18 mouse cellular contexts compared by ENCODE assay signal in the genomic region with DNA sequence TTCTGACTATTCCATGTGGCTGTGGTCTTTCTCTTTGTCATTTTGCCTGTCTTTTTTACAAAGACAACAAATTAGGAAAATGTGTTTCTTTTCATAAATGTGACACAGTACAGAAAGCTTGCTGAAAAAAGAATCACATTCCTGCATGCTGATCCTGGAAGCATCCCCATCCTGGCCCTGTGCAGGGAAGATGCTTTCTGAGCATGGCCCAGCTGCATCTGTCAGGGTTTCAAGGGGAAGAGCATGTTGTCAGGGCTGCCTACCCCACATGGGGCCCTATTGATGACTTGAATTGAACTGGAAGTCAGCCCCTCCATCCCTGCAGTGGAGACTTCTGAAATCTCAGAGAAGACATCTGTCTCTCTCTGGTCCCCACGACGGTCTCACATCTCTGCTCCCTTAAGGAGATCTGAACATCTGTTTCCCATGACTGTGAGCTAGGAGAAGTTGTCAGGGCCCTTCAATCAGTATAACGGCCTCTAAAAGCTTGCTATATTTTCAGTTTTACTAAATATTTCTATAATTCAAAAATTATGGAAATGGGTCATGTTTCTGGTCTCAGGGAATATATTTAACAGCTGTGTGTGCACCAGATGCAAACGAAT.
"Had no signal": no experiment of that assay in that cellular context is flagged by ENCODE, and none has a peak within 500 bp of the region (broad histone marks: within the 10 kb centered on the region; RNA-seq: fewer than 3 reads in every experiment).

No protein-coding gene starts in this region.

- H3K4me2 ChIP-seq: lung, embryonic 15.5 days; midbrain, embryonic 11.5 days; midbrain, embryonic 13.5 days; midbrain, embryonic 15.5 days; neural tube, embryonic 12.5 days had no signal

- H3K9ac ChIP-seq: liver, postnatal 0 days; lung, embryonic 15.5 days; midbrain, embryonic 13.5 days; midbrain, embryonic 15.5 days; neural tube, embryonic 12.5 days had no signal

- H3K36me3 ChIP-seq: lung, embryonic 15.5 days; midbrain, embryonic 13.5 days; midbrain, embryonic 15.5 days; neural tube, embryonic 12.5 days had no signal

- H3K27me3 ChIP-seq: lung, embryonic 15.5 days; megakaryocyte, embryonic 14.5 days; midbrain, embryonic 13.5 days; midbrain, embryonic 15.5 days; neural tube, embryonic 12.5 days had no signal

- H3K27ac ChIP-seq: lung, embryonic 15.5 days; macrophage; midbrain, embryonic 13.5 days; midbrain, embryonic 15.5 days; neural tube, embryonic 12.5 days had no signal

- ATAC-seq: liver, postnatal 0 days; lung, postnatal 0 days; midbrain, embryonic 13.5 days; midbrain, embryonic 15.5 days had no signal

- H3K9me3 ChIP-seq: lung, embryonic 15.5 days; megakaryocyte, embryonic 14.5 days; midbrain, embryonic 13.5 days; midbrain, embryonic 15.5 days; neural tube, embryonic 12.5 days had no signal

- H3K4me1 ChIP-seq: lung, embryonic 15.5 days; megakaryocyte, embryonic 14.5 days; midbrain, embryonic 13.5 days; midbrain, embryonic 15.5 days; neural tube, embryonic 12.5 days had no signal

- H3K4me3 ChIP-seq: lung, embryonic 15.5 days; megakaryocyte, embryonic 14.5 days; midbrain, embryonic 13.5 days; midbrain, embryonic 15.5 days; neural tube, embryonic 12.5 days had no signal

- DNase-seq: liver, postnatal 0 days; lung, adult 2 months; lung, postnatal 14 days; lung, postnatal 36 days; right cerebral cortex, postnatal 25 days; right cerebral cortex, postnatal 4 days; spleen, adult 18-20 months; thymus, adult 18-20 months; thymus, postnatal 14 days; thymus, postnatal 36 days had no signal
